Mouse (Mus musculus) bone marrow macrophage, adult 2 months (primary cell): ENCODE data around the gene Cd72. TPM values are rescaled to one million over a fixed set of nuclear protein-coding genes. Genes with fewer than 3 reads are reported as not detected.

ENCODE experiments used
- H3K27ac ChIP-seq: 2 replicates; pipeline ENCODE4 v1.5.1; 2012; ENCODE audit warnings: low read depth, low read length; ENCODE audit not compliant: insufficient read depth
- H3K4me1 ChIP-seq: 2 replicates; pipeline ENCODE4 v1.6.1; 2012; ENCODE audit warnings: low read length; ENCODE audit not compliant: control insufficient read depth, insufficient read depth
- H3K4me3 ChIP-seq: 2 replicates; pipeline ENCODE4 v1.5.1; 2012; ENCODE audit warnings: mild to moderate bottlenecking, low read length, moderate library complexity; ENCODE audit not compliant: insufficient read depth
- CTCF ChIP-seq: IDR thresholded peaks from 2 replicates; pipeline ENCODE4 v1.5.1; 2012; ENCODE audit warnings: low read depth, mild to moderate bottlenecking, low read length, moderate library complexity
- POLR2A ChIP-seq: IDR thresholded peaks from 2 replicates; pipeline ENCODE4 v1.6.1; 2012; ENCODE audit warnings: mild to moderate bottlenecking, low read depth, low read length, borderline replicate concordance
- polyA plus RNA-seq: library from polyadenylated mRNA; stranded (reverse); fragments of >200 nt; gene quantifications from 2 replicates; pipeline ENCODE4 v1.2.4, GENCODE M21; 2012; ENCODE audit not compliant: missing spikeins, insufficient read depth, insufficient read length

Gene Cd72
- polyA plus RNA-seq = 854 and 867 TPM in 2 replicates

GRCm38 (mm10) chr4:43454041-43454836 is at the start of gene Cd72:
TSS of gene Cd72 (minus strand) at chr4:43454628.
- Histone ChIP-seq H3K4me3 (peak within 1 kb of the TSS; percentile 63), H3K27ac (peak within 1 kb of the TSS; percentile 46), H3K4me1 (peaks cover 20% of the 10 kb centered on the region)
- no peak; the same call in 1 of the 2 replicates for TF ChIP-seq CTCF
- TF ChIP-seq POLR2A = no peak

DNA sequence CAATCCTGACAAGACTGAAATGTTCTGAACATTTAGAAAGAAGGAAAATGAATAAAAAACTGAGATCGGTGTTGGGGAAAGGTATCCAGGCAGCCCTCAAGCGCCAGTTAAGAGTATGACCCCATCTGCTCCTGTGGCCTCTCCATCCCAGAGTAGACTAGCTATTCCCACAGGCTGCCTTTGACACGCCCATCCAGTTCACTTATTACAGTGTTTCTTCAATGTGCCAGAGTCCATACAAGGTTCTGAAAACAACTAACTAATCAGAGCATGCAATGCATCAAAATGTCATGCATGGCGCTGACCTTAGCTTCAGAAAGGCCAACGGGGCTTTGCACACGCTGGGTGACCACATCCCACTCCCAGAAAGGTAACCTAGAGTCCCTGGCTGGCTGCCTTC is 49.1 kb upstream of the Cd72 start:
- H3K4me3 ChIP-seq = no peak overlapping the region
- no peak for TF ChIP-seq CTCF
- TF ChIP-seq POLR2A = no peak
- no peak overlapping the region for H3K27ac ChIP-seq
- peaks cover 14% of the 10 kb centered on the region for H3K4me1 ChIP-seq

GRCm38 (mm10) chr4:43503041-43503440 is 48.6 kb upstream of the Cd72 start:
- TF ChIP-seq POLR2A = no peak
- no peak overlapping the region for H3K27ac ChIP-seq
- no peak overlapping the region for H3K4me3 ChIP-seq
- peaks cover 18% of the 10 kb centered on the region for H3K4me1 ChIP-seq

DNA sequence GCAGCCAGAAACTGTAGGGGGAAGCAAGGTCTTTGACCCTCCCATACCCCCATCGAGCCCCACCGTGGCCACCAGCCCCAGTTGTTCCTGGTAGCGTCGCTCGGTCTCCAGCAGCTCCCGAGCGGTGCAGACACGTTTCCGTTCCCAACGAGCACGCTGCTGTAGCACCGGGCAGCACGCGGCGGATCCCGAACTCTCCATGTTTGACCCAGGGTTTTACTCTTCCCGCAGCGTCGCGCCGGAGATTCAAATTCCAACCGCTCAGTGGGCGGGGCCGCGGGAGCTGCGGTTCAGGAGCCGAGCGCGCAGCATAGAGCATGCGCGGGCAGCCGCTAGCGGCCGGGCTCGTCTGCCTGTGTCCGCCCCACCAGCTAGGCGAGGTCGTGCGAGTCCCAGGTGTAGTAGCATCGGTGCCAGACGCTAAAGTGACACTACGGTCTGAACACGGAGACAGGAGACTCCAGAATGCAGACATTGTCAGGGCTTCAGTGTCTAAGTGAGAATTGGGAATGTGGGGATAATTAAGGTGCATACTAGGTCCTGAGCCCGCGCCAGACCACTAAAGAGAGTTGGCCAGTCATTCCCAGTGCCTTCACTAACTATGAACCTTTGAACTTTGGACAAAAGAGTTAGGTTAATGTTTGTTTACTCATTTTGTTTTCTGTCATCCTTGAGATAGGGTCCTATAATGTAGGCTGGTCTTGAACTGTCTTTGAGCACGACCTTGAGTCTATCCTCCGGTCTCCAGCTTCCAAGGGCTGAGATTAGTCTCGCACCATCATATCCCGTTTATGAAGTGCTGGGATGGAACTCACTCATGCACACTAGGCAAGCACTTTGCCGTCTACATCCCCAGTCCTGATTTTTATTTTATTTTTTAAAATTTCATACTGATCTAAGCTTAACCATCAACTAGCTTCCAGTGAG is 45.2 kb upstream of the Cd72 start, which contains the start of gene Arhgef39:
Arhgef39 (minus strand) TSS at position 289 of the 927 bp plus-strand sequence.
- peak within 1 kb of the TSS; percentile 81 for H3K4me3 ChIP-seq
- peaks cover 14% of the 10 kb centered on the region for H3K4me1 ChIP-seq
- H3K27ac ChIP-seq = peak within 1 kb of the TSS; percentile 42
- TF ChIP-seq POLR2A (no peak), CTCF (no peak)

DNA sequence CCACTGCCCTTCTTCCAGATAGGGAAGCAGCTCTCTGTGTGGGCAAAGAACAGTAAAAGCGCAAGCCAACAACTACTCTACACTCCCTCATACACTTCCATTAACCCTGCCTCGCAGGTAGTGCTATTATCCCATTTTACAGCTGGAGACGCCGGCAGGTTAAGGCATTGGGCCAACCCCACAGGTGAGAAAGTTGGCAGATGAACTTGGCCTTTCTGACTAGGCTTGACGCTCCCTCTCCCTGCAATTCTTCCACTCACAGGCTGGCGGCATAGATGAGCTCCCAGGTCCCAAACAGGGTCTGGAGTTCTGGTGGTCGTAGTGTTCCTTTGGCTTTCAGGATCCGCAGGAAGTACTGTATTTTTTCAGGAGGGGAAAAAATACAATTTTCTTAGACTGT is 44.6 kb upstream of the Cd72 start:
- TF ChIP-seq CTCF = no peak; the same call in 1 of the 2 replicates
- Histone ChIP-seq H3K4me1 (peaks cover 17% of the 10 kb centered on the region), H3K4me3 (peak overlapping the region; percentile 81), H3K27ac (peak overlapping the region; percentile 42)

DNA sequence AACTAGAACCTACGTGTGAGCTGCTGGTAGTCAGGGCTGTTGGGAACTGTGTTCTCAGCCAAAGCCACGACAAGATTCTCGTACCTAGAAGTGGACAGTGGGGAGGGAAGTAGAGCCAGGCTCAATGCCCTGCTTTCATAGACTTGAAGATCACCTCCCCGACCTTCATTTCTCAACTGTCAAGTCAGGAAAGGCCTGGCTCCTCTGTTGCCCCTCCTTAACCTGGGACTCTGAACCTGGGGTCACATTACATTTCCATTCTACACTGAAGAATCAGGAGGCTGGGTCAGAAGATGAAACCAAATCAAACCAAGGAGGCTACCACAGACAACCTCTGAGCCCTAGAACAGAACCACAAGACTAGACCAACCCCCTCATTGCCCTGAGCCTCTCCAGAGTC is 43.5 kb upstream of the Cd72 start:
- no peak for TF ChIP-seq CTCF
- no peak for TF ChIP-seq POLR2A
- no peak overlapping the region for H3K27ac ChIP-seq
- peak overlapping the region; percentile 81 for H3K4me3 ChIP-seq
- peaks cover 17% of the 10 kb centered on the region for H3K4me1 ChIP-seq

DNA sequence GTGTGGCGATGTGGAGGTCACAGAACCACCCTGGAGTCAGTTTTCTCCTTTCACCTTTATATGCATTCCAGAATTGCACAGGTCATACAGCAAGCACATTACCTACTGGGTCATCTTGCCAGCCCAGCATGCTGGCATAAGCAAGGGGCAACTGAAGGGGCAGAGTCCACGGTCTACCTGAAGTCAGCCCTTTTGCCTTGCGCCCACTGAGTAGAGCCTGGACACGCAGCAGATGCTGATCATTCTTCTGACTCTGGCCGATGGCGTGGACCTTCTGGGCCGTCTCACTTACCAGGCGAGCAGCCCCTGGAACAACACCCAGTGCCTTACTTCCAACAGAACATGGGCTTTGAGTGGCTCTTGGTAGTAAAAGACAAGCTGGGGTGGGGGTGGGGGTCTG is 43.0 kb upstream of the Cd72 start:
- H3K4me1 ChIP-seq = peaks cover 17% of the 10 kb centered on the region

DNA sequence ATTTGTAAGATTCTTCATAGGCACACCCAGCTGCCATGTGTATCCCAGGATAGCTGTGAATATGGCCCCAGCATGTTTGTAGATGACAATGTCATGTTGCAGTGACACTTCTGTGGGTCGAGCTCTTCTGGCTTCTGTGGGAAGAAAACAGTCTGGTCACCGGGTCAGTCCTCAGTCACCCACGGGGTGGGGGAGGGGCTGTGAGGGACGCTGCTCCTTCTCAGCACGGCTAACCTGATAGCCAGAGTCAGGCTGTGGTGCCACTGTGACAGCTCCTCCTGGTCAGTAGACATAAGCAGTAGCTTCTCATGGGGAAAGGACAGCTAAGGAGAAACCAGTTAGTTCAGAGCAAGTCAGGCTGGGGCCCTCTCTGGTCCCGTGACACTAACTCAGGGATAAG is 42.2 kb upstream of the Cd72 start:
- no peak overlapping the region for H3K27ac ChIP-seq
- peaks cover 17% of the 10 kb centered on the region for H3K4me1 ChIP-seq
- H3K4me3 ChIP-seq = no peak overlapping the region
- TF ChIP-seq POLR2A (no peak), CTCF (no peak)

More for the DNA sequence above, 43.0 kb upstream of the Cd72 start:
- no peak overlapping the region for H3K4me3 ChIP-seq
- TF ChIP-seq POLR2A = no peak
- no peak for TF ChIP-seq CTCF
- H3K27ac ChIP-seq = no peak overlapping the region

DNA sequence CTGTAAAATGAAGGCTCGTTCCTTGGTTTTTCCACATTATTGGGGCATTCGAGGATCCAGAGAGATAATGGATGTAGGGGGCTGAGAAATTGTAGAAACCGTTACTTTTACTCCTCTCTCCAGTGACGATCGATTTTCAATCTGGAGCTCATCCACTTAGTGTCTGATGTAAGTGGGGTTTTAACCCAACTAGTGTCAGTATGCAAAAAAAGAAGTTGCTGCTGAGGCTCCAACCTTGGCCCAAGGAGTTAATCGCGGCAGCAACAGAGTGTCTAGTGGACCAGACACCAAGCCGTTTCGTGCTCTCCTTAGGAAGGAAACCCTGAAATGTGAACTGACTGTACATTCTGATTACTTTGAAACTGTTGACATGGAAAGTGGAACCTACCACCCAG is 39.4 kb upstream of the Cd72 start:
- Histone ChIP-seq H3K4me1 (peaks cover 10% of the 10 kb centered on the region), H3K4me3 (peak overlapping the region; percentile 84), H3K27ac (no peak overlapping the region)
- TF ChIP-seq CTCF (no peak), POLR2A (no peak)
